Mouse (Mus musculus) embryonic fibroblast, embryonic 13.5 days (primary cell): ENCODE data around the gene App.

Experiments used
- CTCF ChIP-seq: IDR thresholded peaks from 2 replicates; pipeline ENCODE4 v1.5.1; 2011; ENCODE audit warnings: mild to moderate bottlenecking, control low read depth, low read length, moderate library complexity, borderline replicate concordance; ENCODE audit not compliant: insufficient read depth
- POLR2A ChIP-seq: IDR thresholded peaks from 2 replicates; pipeline ENCODE4 v1.6.1; 2011; ENCODE audit warnings: low read depth, mild to moderate bottlenecking, control low read depth, low read length, moderate library complexity

DNA sequence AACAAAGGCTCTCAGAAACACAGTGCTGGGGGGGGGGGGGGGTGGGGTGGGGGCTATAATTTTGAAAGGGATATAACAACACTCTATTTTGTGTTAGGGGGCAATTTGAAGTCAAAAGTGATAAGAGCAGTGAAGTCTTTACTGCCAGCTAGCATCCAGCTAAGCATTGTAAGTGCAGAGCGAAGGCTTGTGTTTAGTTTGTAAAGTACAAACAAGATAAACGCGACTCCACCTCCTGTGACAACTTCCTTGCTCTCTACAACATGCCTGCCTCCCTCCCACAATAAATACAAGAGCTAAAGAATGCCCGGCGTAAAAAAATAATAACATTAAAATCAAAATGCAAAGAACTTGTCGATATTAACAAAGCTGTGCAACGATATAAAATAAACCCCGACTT is 40.5 kb downstream of the App start:
- TF ChIP-seq CTCF (no peak), POLR2A (no peak)
